Mouse (Mus musculus) heart, postnatal 0 days (tissue): Measurements from ENCODE around the gene Creb5. TPM values are rescaled to one million over a fixed set of nuclear protein-coding genes. Genes with fewer than 3 reads are reported as not detected.

Experiments used
- ATAC-seq: fragments of 200-750 bp; cut with Nextera tagmentation; 2 replicates; pipeline ENCODE4 v1.8.0; 2017; ENCODE audit warnings: low read depth, moderate number of reproducible peaks, moderate library complexity; ENCODE audit not compliant: insufficient read depth
- DNase-seq: peaks from one replicate; pipeline ENCODE4 v3.0.0-alpha.2; 2016; ENCODE audit warnings: low spot score
- H3K27ac ChIP-seq: fragments of 300-500 bp; sonication (generic); 2 replicates; pipeline ENCODE4 v1.5.1; 2014; ENCODE audit warnings: low read depth, mild to moderate bottlenecking
- H3K27me3 ChIP-seq: fragments of 300-500 bp; sonication (generic); 2 replicates; pipeline ENCODE4 v1.6.1; 2014; ENCODE audit warnings: low read length, mixed read lengths; ENCODE audit not compliant: control insufficient read depth, insufficient read depth
- H3K36me3 ChIP-seq: fragments of 300-500 bp; sonication (generic); replicated peaks from 2 replicates; pipeline ENCODE4 v1.6.1; 2014; ENCODE audit warnings: low read length, mixed read lengths; ENCODE audit not compliant: control insufficient read depth, insufficient read depth
- H3K4me1 ChIP-seq: fragments of 300-500 bp; sonication (generic); 2 replicates; pipeline ENCODE4 v1.6.1; 2014; ENCODE audit warnings: antibody characterized with exemption; ENCODE audit not compliant: control insufficient read depth, insufficient read depth
- H3K4me2 ChIP-seq: fragments of 300-500 bp; sonication (generic); 2 replicates; pipeline ENCODE4 v1.6.1; 2014; ENCODE audit warnings: low read depth, mild to moderate bottlenecking, low read length, moderate library complexity
- H3K4me3 ChIP-seq: fragments of 300-500 bp; sonication (generic); 2 replicates; pipeline ENCODE4 v1.5.1; 2014; ENCODE audit warnings: low read depth, low read length
- H3K9ac ChIP-seq: fragments of 300-500 bp; sonication (generic); replicated peaks from 2 replicates; pipeline ENCODE4 v1.6.1; 2014; ENCODE audit warnings: low read depth, low read length, mixed read lengths
- H3K9me3 ChIP-seq: fragments of 300-500 bp; sonication (generic); replicated peaks from 2 replicates; pipeline ENCODE4 v1.6.1; 2016; ENCODE audit warnings: low read length; ENCODE audit not compliant: control insufficient read depth
- CTCF ChIP-seq: IDR thresholded peaks from 2 replicates; pipeline ENCODE4 v1.5.1; 2016; ENCODE audit warnings: antibody characterized with exemption, control low read depth, low read depth
- EP300 ChIP-seq: IDR thresholded peaks from 2 replicates; pipeline ENCODE4 v1.6.1; 2016; ENCODE audit warnings: antibody characterized with exemption, low read depth
- WGBS: fragments of 180-500 bp; shearing (Covaris S2); extraction: QIAGEN DNeasy Blood & Tissue Kit; methylation state at CpG from one replicate; pipeline ENCODE4 v1.1.7; 2014; 5-methylcytosine and 5-hydroxymethylcytosine counted together
- polyA plus RNA-seq: library from polyadenylated mRNA; unstranded; fragments of >200 nt; fragmentation: Nextera tagmentation; extraction: Ambion mirVana; gene quantifications from 2 replicates; pipeline ENCODE4 v1.2.1, GENCODE M21; 2015
- total RNA-seq: library from RNA; depleted of rRNA; stranded (reverse); fragments of >200 nt; gene quantifications from 2 replicates; pipeline ENCODE4 v1.2.3, GENCODE M21; 2014; ENCODE audit warnings: low replicate concordance

Creb5 gene
- total and polyA plus RNA-seq, 2 experiments from 2014 or later: 13.5 to 17.8 TPM

- Histone ChIP-seq H3K9ac (no peak overlapping the region), H3K4me3 (no peak overlapping the region), H3K36me3 (no peaks in the 10 kb centered on the region), H3K4me1 (peaks cover 12% of the 10 kb centered on the region; the same call in 1 of the 2 replicates), H3K9me3 (no peaks in the 10 kb centered on the region), H3K4me2 (no peak overlapping the region), H3K27ac (no peak overlapping the region), H3K27me3 (no peaks in the 10 kb centered on the region)
- WGBS: 64% methylated on average over 7 of the region's 7 CpGs
- ATAC-seq (no peak), DNase-seq (no peak)
- TF ChIP-seq CTCF (peak; percentile 6; the same call in 1 of the 2 replicates), EP300 (no peak)
These were observed 222.9 kb downstream of the Creb5 start for GRCm38 (mm10) chr6:53510005-53510404.

- Histone ChIP-seq H3K9ac (no peak overlapping the region), H3K4me3 (no peak overlapping the region), H3K27me3 (no peaks in the 10 kb centered on the region), H3K4me1 (peaks cover 12% of the 10 kb centered on the region; the same call in 1 of the 2 replicates), H3K27ac (no peak overlapping the region), H3K4me2 (no peak overlapping the region), H3K9me3 (no peaks in the 10 kb centered on the region), H3K36me3 (no peaks in the 10 kb centered on the region)
- ATAC-seq (no peak), DNase-seq (no peak)
- 83% methylated on average over 8 of the region's 8 CpGs for WGBS
- no peak for TF ChIP-seq EP300
- no peak for TF ChIP-seq CTCF
These were observed 225.2 kb downstream of the Creb5 start for GRCm38 (mm10) chr6:53512226-53512625.

GRCm38 (mm10) chr6:53513380-53513779 lies 226.3 kb downstream of the Creb5 start:
- H3K4me2 ChIP-seq: no peak overlapping the region
- TF ChIP-seq CTCF (no peak), EP300 (no peak)
- H3K9ac ChIP-seq: no peak overlapping the region
- no peak overlapping the region for H3K27ac ChIP-seq
- DNase-seq (no peak), ATAC-seq (no peak)
- H3K4me3 ChIP-seq: no peak overlapping the region
- peaks cover 8% of the 10 kb centered on the region; the same call in 1 of the 2 replicates for H3K4me1 ChIP-seq
- 83% methylated on average over 2 of the region's 2 CpGs for WGBS
- no peaks in the 10 kb centered on the region for H3K9me3 ChIP-seq
- no peaks in the 10 kb centered on the region for H3K27me3 ChIP-seq
- H3K36me3 ChIP-seq: no peaks in the 10 kb centered on the region

GRCm38 (mm10) chr6:53514862-53515261 lies 227.8 kb downstream of the Creb5 start:
- no peak overlapping the region for H3K4me2 ChIP-seq
- no peaks in the 10 kb centered on the region for H3K27me3 ChIP-seq
- DNase-seq (no peak), ATAC-seq (no peak)
- no peaks in the 10 kb centered on the region for H3K36me3 ChIP-seq
- no peak for TF ChIP-seq EP300
- peak; percentile 27 for TF ChIP-seq CTCF
- no peak overlapping the region for H3K9ac ChIP-seq
- no peaks in the 10 kb centered on the region for H3K9me3 ChIP-seq
- H3K4me1 ChIP-seq: peaks cover 3% of the 10 kb centered on the region; the same call in 1 of the 2 replicates
- 57% methylated on average over 1 of the region's 1 CpGs for WGBS
- no peak overlapping the region for H3K27ac ChIP-seq
- no peak overlapping the region for H3K4me3 ChIP-seq

GRCm38 (mm10) chr6:53515611-53516010 lies 228.5 kb downstream of the Creb5 start:
- TF ChIP-seq EP300 (no peak), CTCF (no peak)
- H3K27me3 ChIP-seq: no peaks in the 10 kb centered on the region
- no peak overlapping the region for H3K4me2 ChIP-seq
- no peaks in the 10 kb centered on the region for H3K4me1 ChIP-seq
- H3K9me3 ChIP-seq: no peaks in the 10 kb centered on the region
- DNase-seq: no peak
- H3K4me3 ChIP-seq: no peak overlapping the region
- no peak overlapping the region for H3K27ac ChIP-seq
- no peaks in the 10 kb centered on the region for H3K36me3 ChIP-seq
- no peak for ATAC-seq
- WGBS: 73% methylated on average over 4 of the region's 4 CpGs
- no peak overlapping the region for H3K9ac ChIP-seq

- Histone ChIP-seq H3K4me1 (no peaks in the 10 kb centered on the region), H3K9ac (no peak overlapping the region), H3K36me3 (no peaks in the 10 kb centered on the region), H3K4me2 (no peak overlapping the region), H3K27me3 (no peaks in the 10 kb centered on the region), H3K9me3 (no peaks in the 10 kb centered on the region), H3K27ac (no peak overlapping the region), H3K4me3 (no peak overlapping the region)
- WGBS: 56% methylated on average over 5 of the region's 5 CpGs
- no peak for TF ChIP-seq EP300
- TF ChIP-seq CTCF: no peak
- ATAC-seq (no peak), DNase-seq (no peak)
These were observed 230.4 kb downstream of the Creb5 start for GRCm38 (mm10) chr6:53517371-53517945.
